Mouse (Mus musculus) fat pad, adult 2 months (tissue): ENCODE measurements around the gene Rab13.

Source experiments
- DNase-seq: peaks from one replicate; pipeline ENCODE4 v3.0.0-alpha.2; 2011; ENCODE audit warnings: low read depth, low spot score; ENCODE audit errors: extremely low read depth

Gene Rab13

GRCm38 (mm10) chr3:90256731-90257530, 43.4 kb downstream of the Rab13 start:
- no peak for DNase-seq

- DNase-seq, result no peak
These were observed 45.0 kb downstream of the Rab13 start for GRCm38 (mm10) chr3:90258521-90258920.

- no peak for DNase-seq
These were observed 49.8 kb downstream of the Rab13 start for GRCm38 (mm10) chr3:90263121-90263771.

DNA sequence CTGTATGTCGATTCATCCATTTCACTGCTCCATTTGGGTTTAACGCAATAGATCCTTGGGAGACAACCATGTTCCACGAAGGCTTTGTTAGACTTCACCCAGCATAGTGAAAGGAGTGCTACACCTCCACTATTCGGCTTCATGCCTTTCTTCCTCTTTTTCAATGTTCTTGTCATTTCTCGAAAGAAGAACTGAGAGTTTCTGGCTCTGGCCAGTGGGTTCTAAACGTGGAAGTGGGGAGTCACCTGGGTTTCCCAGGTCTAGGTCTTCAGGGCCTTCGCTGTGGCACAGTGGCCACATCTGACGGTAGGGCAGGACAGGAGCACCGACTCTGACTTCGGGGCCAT, 51.2 kb downstream of the Rab13 start:
- DNase-seq, result no peak

- DNase-seq, result no peak
These were observed 51.8 kb downstream of the Rab13 start, which contains the start of gene Dennd4b for GRCm38 (mm10) chr3:90265034-90265931. Dennd4b (plus strand) TSS chr3:90265185.

DNA sequence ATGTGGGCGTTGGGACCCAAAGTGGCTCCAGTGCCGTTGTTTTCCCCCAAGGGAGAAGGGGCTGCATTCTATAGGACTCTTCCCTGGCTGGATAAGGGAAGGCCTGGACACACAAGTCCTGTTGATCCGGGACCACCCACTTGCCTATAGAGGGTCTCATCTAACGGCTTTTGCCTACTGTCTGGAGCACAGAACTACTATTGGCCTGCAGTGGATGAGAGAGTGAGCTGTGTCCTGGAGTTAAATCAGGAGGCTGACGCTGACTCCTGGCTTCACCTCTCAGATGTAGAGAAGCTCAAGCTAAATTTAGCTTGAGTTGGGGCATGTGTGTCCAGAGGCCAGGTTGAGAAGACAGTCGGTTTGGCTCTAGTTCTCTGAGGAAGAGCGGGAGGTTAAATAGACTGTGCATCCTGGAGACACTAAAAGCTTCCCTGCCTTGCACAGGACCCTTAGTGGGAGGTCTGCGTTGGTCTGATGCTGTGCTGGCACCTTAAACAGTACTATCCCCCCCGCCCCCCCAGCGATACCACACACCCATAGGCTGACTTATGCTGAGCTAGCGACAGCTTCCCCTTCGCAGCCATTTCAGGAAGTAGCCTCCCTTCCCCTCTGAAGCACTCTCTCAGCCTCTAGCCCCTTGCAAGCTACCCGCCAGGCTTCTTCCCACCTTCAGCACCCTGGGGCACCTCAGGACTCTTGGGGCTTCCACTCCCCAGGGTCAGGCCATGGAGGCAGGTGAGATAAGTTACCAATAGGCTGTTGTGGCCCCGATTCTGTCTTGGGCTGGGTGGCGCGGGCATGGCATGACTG, 52.6 kb downstream of the Rab13 start:
- no peak for DNase-seq

DNA sequence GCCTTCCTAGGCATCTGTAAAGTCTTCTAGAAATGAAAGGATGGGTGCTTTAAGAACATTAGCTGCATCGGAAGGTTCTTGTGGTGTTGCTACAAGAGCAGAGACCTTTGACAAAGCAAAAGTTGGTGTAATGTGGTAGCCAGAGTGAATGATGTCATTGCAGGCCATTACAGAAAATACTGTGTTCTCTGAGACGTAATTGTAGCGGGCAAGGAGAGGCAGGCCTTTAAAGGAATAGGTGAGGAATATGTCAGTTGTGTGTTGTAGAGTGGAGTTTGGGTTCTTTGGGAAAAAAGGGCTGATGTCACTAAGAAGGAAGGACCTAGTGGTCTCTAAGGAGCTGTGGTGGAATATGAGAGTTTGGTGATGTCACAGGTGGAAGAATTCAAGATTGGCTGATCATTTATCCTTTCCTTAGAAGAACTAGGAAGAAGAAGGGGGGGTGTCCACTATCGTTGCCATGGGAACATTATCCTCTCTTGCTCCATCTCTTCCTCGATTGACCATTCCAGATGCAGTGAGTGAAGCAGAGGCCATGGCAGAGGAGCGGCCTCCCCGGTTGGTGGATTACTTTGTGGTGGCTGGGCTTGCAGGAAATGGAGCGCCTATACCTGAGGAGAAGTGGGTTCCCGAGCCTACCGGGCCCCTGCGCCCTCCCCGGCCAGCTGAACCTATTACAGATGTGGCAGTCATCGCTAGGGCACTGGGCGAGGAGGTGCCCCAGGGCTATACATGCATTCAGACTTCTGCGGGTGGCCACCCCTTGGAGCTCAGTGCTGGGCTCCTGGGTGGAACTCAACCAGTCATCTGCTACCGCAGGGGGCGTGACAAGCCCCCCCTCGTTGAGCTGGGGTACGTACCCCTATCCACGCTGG, 53.6 kb downstream of the Rab13 start:
- no peak for DNase-seq

DNA sequence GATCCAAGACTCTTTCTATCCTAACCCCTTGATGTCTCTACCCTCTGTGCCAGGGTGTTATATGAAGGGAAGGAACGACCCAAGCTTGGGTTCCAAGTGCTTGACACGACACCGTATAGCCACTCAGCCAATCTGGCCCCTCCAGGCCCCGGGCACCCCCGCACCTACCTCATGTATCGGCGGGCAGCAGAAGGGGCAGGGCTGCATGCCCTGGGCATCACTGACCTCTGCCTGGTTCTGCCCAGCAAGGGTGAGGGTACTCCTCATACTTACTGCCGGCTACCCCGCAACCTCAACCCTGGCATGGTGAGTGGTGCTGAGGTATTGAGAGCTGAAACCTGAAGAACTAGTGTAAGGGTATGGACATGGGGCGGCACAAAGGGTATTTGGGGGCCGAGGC, 54.7 kb downstream of the Rab13 start:
- DNase-seq, result no peak

- no peak for DNase-seq
These were observed 55.5 kb downstream of the Rab13 start for GRCm38 (mm10) chr3:90268971-90269370.

GRCm38 (mm10) chr3:90270784-90271183, 57.3 kb downstream of the Rab13 start:
- no peak for DNase-seq

GRCm38 (mm10) chr3:90272170-90272569, 58.7 kb downstream of the Rab13 start:
- DNase-seq, result no peak

- DNase-seq, result no peak
These were observed 60.4 kb downstream of the Rab13 start for GRCm38 (mm10) chr3:90273855-90274254.

- DNase-seq, result no peak
These were observed 61.8 kb downstream of the Rab13 start for GRCm38 (mm10) chr3:90275286-90275685.
